Mouse (Mus musculus) liver, postnatal 0 days (tissue): ENCODE data around the gene Inpp4a. TPM values are rescaled to one million over a fixed set of nuclear protein-coding genes. Genes with fewer than 3 reads are reported as not detected.
A peak's percentile ranks its signal among the peaks of the same experiment; 100 is the strongest.

Experiments used
- ATAC-seq: fragments of 200-750 bp; cut with Nextera tagmentation; 2 replicates; pipeline ENCODE4 v1.8.0; 2017; ENCODE audit warnings: mild to moderate bottlenecking, moderate library complexity
- DNase-seq: peaks from one replicate; pipeline ENCODE4 v3.0.0-alpha.2; 2016
- H3K27ac ChIP-seq: fragments of 300-500 bp; sonication (generic); 2 replicates; pipeline ENCODE4 v1.5.1; 2014; ENCODE audit warnings: antibody characterized with exemption, moderate library complexity, mild to moderate bottlenecking, low read depth
- H3K27me3 ChIP-seq: fragments of 300-500 bp; sonication (generic); 2 replicates; pipeline ENCODE4 v1.6.1; 2014; ENCODE audit warnings: low read length, control low read depth, mixed read lengths; ENCODE audit not compliant: insufficient read depth
- H3K36me3 ChIP-seq: fragments of 300-500 bp; sonication (generic); replicated peaks from 2 replicates; pipeline ENCODE4 v1.6.1; 2014; ENCODE audit warnings: mild to moderate bottlenecking, control low read depth, low read length, moderate library complexity, mixed read lengths; ENCODE audit not compliant: insufficient read depth
- H3K4me1 ChIP-seq: fragments of 300-500 bp; sonication (generic); 2 replicates; pipeline ENCODE4 v1.6.1; 2014; ENCODE audit warnings: antibody characterized with exemption, mild to moderate bottlenecking, control low read depth; ENCODE audit not compliant: insufficient read depth
- H3K4me2 ChIP-seq: fragments of 300-500 bp; sonication (generic); 2 replicates; pipeline ENCODE4 v1.6.1; 2014; ENCODE audit warnings: low read depth, mild to moderate bottlenecking, low read length, moderate library complexity, mixed read lengths
- H3K4me3 ChIP-seq: fragments of 300-500 bp; sonication (generic); 2 replicates; pipeline ENCODE4 v1.5.1; 2014; ENCODE audit warnings: low read depth, low read length
- H3K9ac ChIP-seq: fragments of 300-500 bp; sonication (generic); replicated peaks from 2 replicates; pipeline ENCODE4 v1.6.1; 2014; ENCODE audit warnings: mild to moderate bottlenecking, moderate library complexity
- H3K9me3 ChIP-seq: fragments of 300-500 bp; sonication (generic); 2 replicates; pipeline ENCODE4 v1.6.1; 2016; ENCODE audit warnings: mild to moderate bottlenecking, control low read depth, low read length, mixed read lengths
- CTCF ChIP-seq: sonication (generic); IDR thresholded peaks from 2 replicates; pipeline ENCODE4 v1.5.1; 2016; ENCODE audit warnings: antibody characterized with exemption, low read depth
- EP300 ChIP-seq: IDR thresholded peaks from 2 replicates; pipeline ENCODE4 v1.6.1; 2016; ENCODE audit warnings: antibody characterized with exemption, low read depth, mild to moderate bottlenecking
- WGBS: fragments of 180-500 bp; shearing (Covaris S2); extraction: QIAGEN DNeasy Blood & Tissue Kit; methylation state at CpG from one replicate; pipeline ENCODE4 v1.1.7; 2014; ENCODE audit not compliant: insufficient replicate concordance; 5-methylcytosine and 5-hydroxymethylcytosine counted together
- polyA plus RNA-seq: library from polyadenylated mRNA; unstranded; fragments of >200 nt; fragmentation: Nextera tagmentation; extraction: Ambion mirVana; gene quantifications from 2 replicates; pipeline ENCODE4 v1.2.1, GENCODE M21; 2015

Gene Inpp4a
- polyA plus RNA-seq, 1 experiment from 2014 or later, result 6.7 TPM

- DNase-seq (no peak), ATAC-seq (no peak)
- Histone ChIP-seq H3K4me3 (no peak overlapping the region), H3K9me3 (no peaks in the 10 kb centered on the region), H3K4me1 (no peaks in the 10 kb centered on the region), H3K36me3 (peaks cover 16% of the 10 kb centered on the region; the same call in 1 of the 2 replicates), H3K27me3 (no peaks in the 10 kb centered on the region), H3K27ac (no peak overlapping the region), H3K9ac (no peak overlapping the region), H3K4me2 (no peak overlapping the region)
- TF ChIP-seq CTCF (no peak), EP300 (no peak)
- WGBS, result 57% methylated on average over 3 of the region's 3 CpGs
Measured at GRCm38 (mm10) chr1:37384304-37384703, 84.6 kb downstream of the Inpp4a start.

- TF ChIP-seq CTCF, result no peak
- no peak for TF ChIP-seq EP300
- ATAC-seq, result no peak
- DNase-seq, result no peak
Measured at GRCm38 (mm10) chr1:37386448-37386971, 86.8 kb downstream of the Inpp4a start.

GRCm38 (mm10) chr1:37393174-37393573 is 93.5 kb downstream of the Inpp4a start:
- peaks cover 33% of the 10 kb centered on the region for H3K36me3 ChIP-seq
- no peaks in the 10 kb centered on the region for H3K27me3 ChIP-seq
- TF ChIP-seq CTCF (no peak), EP300 (no peak)
- DNase-seq, result no peak
- H3K4me3 ChIP-seq, result no peak overlapping the region
- WGBS, result 76% methylated on average over 5 of the region's 5 CpGs
- ATAC-seq, result no peak
- H3K27ac ChIP-seq, result no peak overlapping the region
- no peaks in the 10 kb centered on the region for H3K4me1 ChIP-seq
- no peak overlapping the region for H3K4me2 ChIP-seq
- H3K9me3 ChIP-seq, result no peaks in the 10 kb centered on the region
- H3K9ac ChIP-seq, result no peak overlapping the region

More at GRCm38 (mm10) chr1:37386448-37386971, 86.8 kb downstream of the Inpp4a start:
- Histone ChIP-seq H3K36me3 (peaks cover 18% of the 10 kb centered on the region), H3K4me1 (no peaks in the 10 kb centered on the region), H3K27me3 (no peaks in the 10 kb centered on the region), H3K4me2 (no peak overlapping the region), H3K27ac (no peak overlapping the region), H3K9me3 (no peaks in the 10 kb centered on the region), H3K9ac (no peak overlapping the region), H3K4me3 (no peak overlapping the region)
- 72% methylated on average over 7 of the region's 7 CpGs for WGBS

DNA sequence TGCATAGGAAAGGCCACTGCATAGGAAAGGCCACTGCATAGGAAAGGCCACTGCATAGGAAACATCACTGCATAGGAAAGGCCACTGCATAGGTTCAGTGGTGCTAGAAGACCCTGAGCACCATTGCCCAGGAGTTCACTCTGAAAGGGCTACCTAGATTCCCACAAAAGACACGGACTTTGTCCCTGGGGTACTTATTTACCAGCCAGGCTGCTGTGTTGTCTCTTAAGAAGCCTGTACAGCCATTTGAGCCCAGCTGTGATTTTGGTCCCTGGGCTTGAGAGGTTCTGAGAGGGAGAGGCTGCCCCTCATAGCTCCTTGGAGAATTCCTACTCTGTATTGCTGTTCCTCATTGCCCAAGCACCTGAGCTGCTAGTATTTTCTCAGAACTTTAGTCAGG is 96.8 kb downstream of the Inpp4a start:
- DNase-seq (no peak), ATAC-seq (no peak)
- Histone ChIP-seq H3K36me3 (peaks cover 31% of the 10 kb centered on the region), H3K4me3 (no peak overlapping the region), H3K27me3 (no peaks in the 10 kb centered on the region), H3K4me2 (no peak overlapping the region), H3K4me1 (no peaks in the 10 kb centered on the region), H3K9ac (no peak overlapping the region), H3K27ac (no peak overlapping the region), H3K9me3 (no peaks in the 10 kb centered on the region)
- WGBS, result 68% methylated on average over 1 of the region's 1 CpGs
- TF ChIP-seq CTCF (no peak), EP300 (no peak)

DNA sequence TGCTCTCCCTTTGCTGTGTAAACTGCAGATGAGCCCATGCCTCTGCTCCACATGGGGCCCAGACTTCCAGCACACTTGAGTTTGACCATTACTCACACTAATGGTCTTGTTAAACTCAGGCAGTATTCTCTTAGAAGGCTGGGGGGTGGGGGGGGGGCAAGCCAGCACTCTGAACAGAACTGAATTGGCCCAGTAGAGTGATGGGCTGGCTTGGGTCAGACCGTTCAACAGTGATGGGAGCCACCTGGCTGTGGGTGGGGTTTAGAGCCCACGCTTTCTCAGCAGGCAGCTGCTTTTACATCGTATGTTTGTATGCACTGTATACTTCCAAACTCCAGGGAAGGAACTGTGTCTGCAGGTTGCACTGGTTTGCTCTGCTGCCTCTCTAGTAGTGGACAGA is 99.3 kb downstream of the Inpp4a start:
- ATAC-seq (no peak), DNase-seq (no peak)
- H3K27me3 ChIP-seq, result no peaks in the 10 kb centered on the region
- 68% methylated on average over 3 of the region's 3 CpGs for WGBS
- H3K9ac ChIP-seq, result no peak overlapping the region
- H3K36me3 ChIP-seq, result peaks cover 31% of the 10 kb centered on the region
- no peaks in the 10 kb centered on the region for H3K9me3 ChIP-seq
- no peaks in the 10 kb centered on the region for H3K4me1 ChIP-seq
- no peak overlapping the region for H3K27ac ChIP-seq
- H3K4me2 ChIP-seq, result no peak overlapping the region
- H3K4me3 ChIP-seq, result no peak overlapping the region
- TF ChIP-seq EP300, result no peak
- no peak for TF ChIP-seq CTCF

DNA sequence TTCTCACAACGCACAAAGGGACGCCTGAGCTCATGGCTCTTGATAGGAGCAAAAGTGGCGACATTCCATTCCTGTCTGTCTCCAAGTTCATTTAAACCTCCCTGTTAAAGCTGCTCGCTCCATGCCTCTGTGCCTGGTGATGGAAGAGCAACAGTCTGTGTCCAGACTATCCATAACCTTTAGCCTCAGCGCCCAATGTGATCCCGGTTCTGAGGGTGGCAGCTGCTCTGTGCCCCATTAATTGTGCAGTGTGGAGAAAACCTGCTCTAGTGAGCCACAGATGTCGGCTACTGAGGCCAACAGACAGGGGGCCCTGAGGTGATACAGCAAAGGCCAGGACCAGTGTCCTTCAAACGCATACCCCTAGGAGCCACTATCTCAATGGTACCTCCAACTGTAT is 100.1 kb downstream of the Inpp4a start:
- Histone ChIP-seq H3K4me3 (no peak overlapping the region), H3K27ac (no peak overlapping the region), H3K36me3 (peaks cover 32% of the 10 kb centered on the region), H3K9me3 (no peaks in the 10 kb centered on the region), H3K9ac (no peak overlapping the region), H3K4me1 (no peaks in the 10 kb centered on the region), H3K4me2 (no peak overlapping the region), H3K27me3 (no peaks in the 10 kb centered on the region)
- DNase-seq, result no peak
- ATAC-seq, result no peak
- WGBS, result 75% methylated on average over 8 of the region's 8 CpGs
- TF ChIP-seq CTCF (no peak), EP300 (no peak)

- no peak overlapping the region for H3K4me2 ChIP-seq
- H3K4me3 ChIP-seq, result no peak overlapping the region
- 50% methylated on average over 4 of the region's 4 CpGs for WGBS
- DNase-seq, result peak; percentile 59
- peaks cover 31% of the 10 kb centered on the region for H3K36me3 ChIP-seq
- ATAC-seq, result no peak
- no peak overlapping the region for H3K9ac ChIP-seq
- H3K27ac ChIP-seq, result no peak overlapping the region
- no peaks in the 10 kb centered on the region for H3K9me3 ChIP-seq
- no peaks in the 10 kb centered on the region for H3K27me3 ChIP-seq
- TF ChIP-seq CTCF (peak; percentile 81), EP300 (no peak)
- no peaks in the 10 kb centered on the region for H3K4me1 ChIP-seq
Measured at GRCm38 (mm10) chr1:37401687-37402086, 102.0 kb downstream of the Inpp4a start.
